Mouse (Mus musculus) heart, adult 2 months (tissue): ENCODE measurements around the gene Dennd2d.

ENCODE experiments used
- CTCF ChIP-seq: fragments of 200-600 bp; IDR thresholded peaks from 2 replicates; pipeline ENCODE4 v1.8.1; 2022; ENCODE audit warnings: antibody characterized with exemption, mild to moderate bottlenecking, moderate library complexity
- EP300 ChIP-seq: fragments of 200-500 bp; IDR thresholded peaks from 2 replicates; pipeline ENCODE4 v1.6.1; 2011; ENCODE audit warnings: low read depth, low read length, control low read depth; ENCODE audit not compliant: insufficient read depth

GRCm38 (mm10) chr3:106493882-106494281 lies 11.7 kb downstream of the Dennd2d start:
- no peak for TF ChIP-seq EP300
- no peak for TF ChIP-seq CTCF
